ENCODE assay signal across 8 mouse cellular contexts in genomic region chr10:70244921-70245558, GRCm38 (mm10). TPM values are rescaled to one million over a fixed set of nuclear protein-coding genes. Genes with fewer than 3 reads are reported as not detected.
DNase-seq lines count a peak whose midpoint lies in the region; ATAC-seq and TF ChIP-seq lines count a peak whose summit lies in the region.

Slc16a9 (plus strand) TSS chr10:70245100.

- WGBS in forebrain, postnatal 0 days, result 1% methylated on average over 50 of the region's 54 CpGs
- under 1% methylated on average over 54 of the region's 54 CpGs for WGBS in hindbrain, embryonic 10.5 days

- TF ChIP-seq CTCF in forebrain, postnatal 0 days (IDR thresholded peaks at IDR 0.05; ENCODE audit: low read depth), result peak; percentile 62

- no peaks in the 10 kb centered on the region for H3K36me3 ChIP-seq in forebrain, postnatal 0 days (ENCODE audit: insufficient read depth)
- no peaks in the 10 kb centered on the region for H3K36me3 ChIP-seq in hindbrain, embryonic 10.5 days

- ATAC-seq in forebrain, postnatal 0 days, result peak; percentile 97

- peaks cover 12% of the 10 kb centered on the region for H3K27me3 ChIP-seq in forebrain, postnatal 0 days (ENCODE audit: insufficient read depth, low read length)
- H3K27me3 ChIP-seq in hindbrain, embryonic 10.5 days (ENCODE audit: insufficient read depth, poor library complexity, severe bottlenecking), result peaks cover 57% of the 10 kb centered on the region

- H3K4me2 ChIP-seq in forebrain, postnatal 0 days (ENCODE audit: low read depth), result peak within 1 kb of the TSS; percentile 98

- DNase-seq in adrenal gland, adult 18-20 months (ENCODE audit: low spot score in 2 of 2), result peak; percentile 53 to 60
- DNase-seq in cerebellum, adult 8-10 months, result peak; percentile 47
- DNase-seq in forebrain, postnatal 0 days, result peak; percentile 68
- DNase-seq in hindbrain, embryonic 10.5 days (ENCODE audit: low spot score), result peak; percentile 74
- peak; percentile 11 to 35 for DNase-seq in layer of hippocampus, postnatal 25 days (ENCODE audit: extremely low spot score in 1 of 2, low spot score in 1 of 2)
- DNase-seq in lung, postnatal 36 days, result peak; percentile 82
- DNase-seq in retina, postnatal 1 day, result peak; percentile 86
- DNase-seq in c-Kit-positive CD71-positive TER-119-positive erythroid progenitor cells, embryonic 14.5 days (ENCODE audit: low spot score), result no peak

- no peaks in the 10 kb centered on the region for H3K4me1 ChIP-seq in forebrain, postnatal 0 days (ENCODE audit: insufficient read depth)
- H3K4me1 ChIP-seq in hindbrain, embryonic 10.5 days (replicated peaks), result peaks cover 28% of the 10 kb centered on the region

- no peaks in the 10 kb centered on the region for H3K9me3 ChIP-seq in forebrain, postnatal 0 days (ENCODE audit: low read length)
- no peaks in the 10 kb centered on the region for H3K9me3 ChIP-seq in hindbrain, embryonic 10.5 days

- H3K4me3 ChIP-seq in forebrain, postnatal 0 days (ENCODE audit: low read depth, low read length), result peak within 1 kb of the TSS; percentile 63
- H3K4me3 ChIP-seq in hindbrain, embryonic 10.5 days, result peak within 1 kb of the TSS; percentile 75

- H3K9ac ChIP-seq in forebrain, postnatal 0 days, result peak within 1 kb of the TSS; percentile 74

- H3K27ac ChIP-seq in forebrain, postnatal 0 days (ENCODE audit: low read depth, low read length), result no peak within 1 kb of the TSS
- peak within 1 kb of the TSS; percentile 86 for H3K27ac ChIP-seq in hindbrain, embryonic 10.5 days

RNA-seq across cellular contexts. Expression of gene Slc16a9, which starts in this region (rescaled TPM):
- 1 to 10 TPM; 2.5 to 3.9 TPM for total RNA-seq in adrenal gland, adult 18-20 months (2021)
- total RNA-seq in forebrain, postnatal 0 days (2014; rRNA removed), result 6.1 and 6.5 TPM in 2 replicates
- polyA plus RNA-seq in forebrain, postnatal 0 days (2015; fragmentation: Nextera tagmentation; extraction: Ambion mirVana), result 2.5 and 2.6 TPM in 2 replicates
- 0.40 and 0.58 TPM in 2 replicates for polyA plus RNA-seq in hindbrain, embryonic 10.5 days (2016; fragmentation: Nextera tagmentation; extraction: Ambion mirVana)
- total RNA-seq in layer of hippocampus, postnatal 25 days (2021), result 1 to 10 TPM; 2.2 to 2.8 TPM

Comparison
In these comparisons a context has a peak if more than half of its experiments do, and no peak if none do; other contexts are left out.
1. Peak in DNase-seq, H3K4me3 ChIP-seq and H3K27ac ChIP-seq in hindbrain, embryonic 10.5 days; RNA of the gene not detected or under 1 TPM.